Mouse (Mus musculus) spleen, adult 2 months (tissue): ENCODE results near the gene Ccdc85b. TPM values are rescaled to one million over a fixed set of nuclear protein-coding genes. Genes with fewer than 3 reads are reported as not detected.
"Not testable (repeated sequence)": the region's sequence is repeated elsewhere in the genome, so short reads cannot be mapped to it uniquely, and the experiment has no call there.

Experiments
- DNase-seq, 2 experiments: peaks; one replicate each; pipeline versions ENCODE4 v3.0.0 to v3.0.0-alpha.2; 2012 to 2021; ENCODE audit warnings: low spot score in 2 of 2, low read depth in 1 of 2
- H3K27ac ChIP-seq: fragments of 200-500 bp; 2 replicates; pipeline ENCODE4 v1.5.1; 2012; ENCODE audit warnings: low read length, inconsistent platforms; ENCODE audit not compliant: insufficient read depth
- H3K27me3 ChIP-seq: fragments of 200-500 bp; 2 replicates; pipeline ENCODE4 v1.6.1; 2012; ENCODE audit warnings: mild to moderate bottlenecking, moderate library complexity, low read length, inconsistent platforms; ENCODE audit not compliant: control insufficient read depth, insufficient read depth
- H3K36me3 ChIP-seq: fragments of 200-500 bp; 2 replicates; pipeline ENCODE4 v1.6.1; 2012; ENCODE audit warnings: mild to moderate bottlenecking, low read length, inconsistent platforms; ENCODE audit not compliant: control insufficient read depth, insufficient read depth
- H3K4me1 ChIP-seq: fragments of 200-500 bp; 2 replicates; pipeline ENCODE4 v1.6.1; 2011; ENCODE audit warnings: inconsistent platforms; ENCODE audit not compliant: control insufficient read depth, insufficient read depth, insufficient read length
- H3K4me3 ChIP-seq: fragments of 200-500 bp; 2 replicates; pipeline ENCODE4 v1.5.1; 2011; ENCODE audit warnings: mild to moderate bottlenecking, inconsistent platforms; ENCODE audit not compliant: insufficient read depth, insufficient read length; ENCODE audit errors: extremely low read depth
- CTCF ChIP-seq: fragments of 200-500 bp; IDR thresholded peaks from 2 replicates; pipeline ENCODE4 v1.5.1; 2011; ENCODE audit warnings: mild to moderate bottlenecking, inconsistent platforms; ENCODE audit not compliant: insufficient read depth, insufficient read length, insufficient replicate concordance; ENCODE audit errors: extremely low read depth
- POLR2A ChIP-seq: fragments of 200-500 bp; IDR thresholded peaks from 2 replicates; pipeline ENCODE4 v1.6.1; 2011; ENCODE audit warnings: low read depth, low read length, inconsistent platforms
- WGBS: fragments of 180-500 bp; shearing (Covaris S2); methylation state at CpG from one replicate; pipeline ENCODE4 v1.1.7; 2018; 5-methylcytosine and 5-hydroxymethylcytosine counted together
- polyA plus RNA-seq: library from polyadenylated mRNA; depleted of rRNA; stranded (reverse); fragments of >200 nt; gene quantifications from 2 replicates; pipeline ENCODE4 v1.2.3, GENCODE M21; 2012; rRNA removed

Ccdc85b gene
- polyA plus RNA-seq, 1 experiment: 5.3 TPM

GRCm38 (mm10) chr19:5410641-5411040 lies 47.1 kb downstream of the Ccdc85b start:
- DNase-seq: no peak
- H3K4me3 ChIP-seq: no peak overlapping the region
- H3K27me3 ChIP-seq: no peaks in the 10 kb centered on the region
- H3K27ac ChIP-seq: no peak overlapping the region
- H3K4me1 ChIP-seq: peaks cover 12% of the 10 kb centered on the region
- WGBS: 96% methylated on average over 5 of the region's 5 CpGs
- H3K36me3 ChIP-seq: no peaks in the 10 kb centered on the region; the same call in 1 of the 2 replicates
- TF ChIP-seq CTCF (no peak), POLR2A (no peak)

GRCm38 (mm10) chr19:5409068-5409467 lies 48.6 kb downstream of the Ccdc85b start:
- Histone ChIP-seq H3K27ac (peak overlapping the region; percentile 97), H3K36me3 (no peaks in the 10 kb centered on the region; the same call in 1 of the 2 replicates), H3K4me3 (no peak overlapping the region), H3K4me1 (peaks cover 12% of the 10 kb centered on the region), H3K27me3 (no peaks in the 10 kb centered on the region)
- no peak for DNase-seq
- 75% methylated on average over 5 of the region's 5 CpGs for WGBS
- no peak for TF ChIP-seq POLR2A
- TF ChIP-seq CTCF: no peak

- WGBS: 54% methylated on average over 13 of the region's 13 CpGs
- no peak for DNase-seq
- Histone ChIP-seq H3K4me1 (peaks cover 12% of the 10 kb centered on the region), H3K36me3 (no peaks in the 10 kb centered on the region; the same call in 1 of the 2 replicates), H3K27me3 (no peaks in the 10 kb centered on the region), H3K27ac (peak overlapping the region; percentile 97), H3K4me3 (no peak overlapping the region)
- TF ChIP-seq CTCF: no peak
- no peak for TF ChIP-seq POLR2A
Observed at GRCm38 (mm10) chr19:5408057-5409001, 49.4 kb downstream of the Ccdc85b start.

GRCm38 (mm10) chr19:5407133-5407532 lies 50.6 kb downstream of the Ccdc85b start:
- 15% methylated on average over 7 of the region's 7 CpGs for WGBS
- Histone ChIP-seq H3K27me3 (no peaks in the 10 kb centered on the region), H3K4me3 (peak overlapping the region; percentile 63), H3K27ac (peak overlapping the region; percentile 97), H3K4me1 (peaks cover 12% of the 10 kb centered on the region), H3K36me3 (no peaks in the 10 kb centered on the region; the same call in 1 of the 2 replicates)
- peak; percentile 59 to 77 for DNase-seq
- TF ChIP-seq POLR2A: no peak
- peak; percentile 55; the same call in 1 of the 2 replicates for TF ChIP-seq CTCF

- H3K4me3 ChIP-seq: peak overlapping the region; percentile 63
- peak; percentile 33 to 65 for DNase-seq
- H3K27ac ChIP-seq: peak overlapping the region; percentile 97
- WGBS: 4% methylated on average over 24 of the region's 25 CpGs
- peaks cover 12% of the 10 kb centered on the region for H3K4me1 ChIP-seq
- not testable (repeated sequence) for H3K36me3 ChIP-seq, H3K27me3 ChIP-seq
Observed at GRCm38 (mm10) chr19:5406531-5407126, 51.1 kb downstream of the Ccdc85b start.

- H3K27ac ChIP-seq: peak overlapping the region; percentile 87
- peaks cover 12% of the 10 kb centered on the region for H3K4me1 ChIP-seq
- H3K27me3 ChIP-seq: no peaks in the 10 kb centered on the region
- H3K36me3 ChIP-seq: no peaks in the 10 kb centered on the region; the same call in 1 of the 2 replicates
- peak in 1 of 2 experiments; percentile 53 for DNase-seq
- WGBS: 14% methylated on average over 7 of the region's 7 CpGs
- H3K4me3 ChIP-seq: peak overlapping the region; percentile 47
- no peak for TF ChIP-seq CTCF
- no peak for TF ChIP-seq POLR2A
Observed at GRCm38 (mm10) chr19:5405924-5406323, 51.8 kb downstream of the Ccdc85b start.

Other genes starting within 250 kb of the Ccdc85b start
- 35.0 and 44.5 TPM in 2 replicates for gene Pacs1, start 184.8 kb downstream of the Ccdc85b start, polyA plus RNA-seq
- 117 and 144 TPM in 2 replicates for gene Sf3b2, start 162.4 kb downstream of the Ccdc85b start, polyA plus RNA-seq
- gene Gal3st3, start 159.6 kb downstream of the Ccdc85b start, polyA plus RNA-seq: 0.37 and 0.69 TPM in 2 replicates
- not detected in 2 replicates for gene Catsper1, start 122.2 kb downstream of the Ccdc85b start, polyA plus RNA-seq
- 0.32 and 0.82 TPM in 2 replicates for gene Cst6, start 108.3 kb downstream of the Ccdc85b start, polyA plus RNA-seq
- 17.4 and 20.0 TPM in 2 replicates for gene Eif1ad, start 91.2 kb downstream of the Ccdc85b start, polyA plus RNA-seq
- 72.0 and 79.8 TPM in 2 replicates for gene Banf1, start 90.7 kb downstream of the Ccdc85b start, polyA plus RNA-seq
- 19.2 and 27.3 TPM in 2 replicates for gene Sart1, start 69.2 kb downstream of the Ccdc85b start, polyA plus RNA-seq
- 1.9 and 2.3 TPM in 2 replicates for gene Tsga10ip, start 55.4 kb downstream of the Ccdc85b start, polyA plus RNA-seq
- 59.6 and 75.8 TPM in 2 replicates for gene Drap1, start 32.9 kb downstream of the Ccdc85b start, polyA plus RNA-seq
- gene AI837181, start 32.8 kb downstream of the Ccdc85b start, polyA plus RNA-seq: 76.4 and 95.8 TPM in 2 replicates
- gene Fosl1, start 10.3 kb downstream of the Ccdc85b start, polyA plus RNA-seq: 0.04 and 0.40 TPM in 2 replicates
- gene Fibp, start 2.7 kb upstream of the Ccdc85b start, polyA plus RNA-seq: 80.4 and 131 TPM in 2 replicates
- gene Ctsw, start 10.6 kb upstream of the Ccdc85b start, polyA plus RNA-seq: 27.6 and 34.3 TPM in 2 replicates
- gene Efemp2, start 16.1 kb upstream of the Ccdc85b start, polyA plus RNA-seq: 21.7 and 29.4 TPM in 2 replicates
- 41.5 and 53.9 TPM in 2 replicates for gene Mus81, start 30.5 kb upstream of the Ccdc85b start, polyA plus RNA-seq
- gene Cfl1, start 32.6 kb upstream of the Ccdc85b start, polyA plus RNA-seq: 427 and 734 TPM in 2 replicates
- gene 1700020D05Rik, start 45.9 kb upstream of the Ccdc85b start, polyA plus RNA-seq: 0.77 and 1.5 TPM in 2 replicates
- gene Snx32, start 52.6 kb upstream of the Ccdc85b start, polyA plus RNA-seq: 10.8 and 12.2 TPM in 2 replicates
- 0.05 TPM in 2 replicates for gene Ovol1, start 102.8 kb upstream of the Ccdc85b start, polyA plus RNA-seq
- gene Ap5b1, start 110.1 kb upstream of the Ccdc85b start, polyA plus RNA-seq: 18.6 and 25.0 TPM in 2 replicates
- gene Rnaseh2c, start 144.0 kb upstream of the Ccdc85b start, polyA plus RNA-seq: 47.8 and 74.6 TPM in 2 replicates
- gene Kat5, start 152.3 kb upstream of the Ccdc85b start, polyA plus RNA-seq: 37.3 and 46.1 TPM in 2 replicates
- 87.1 and 110 TPM in 2 replicates for gene Rela, start 179.6 kb upstream of the Ccdc85b start, polyA plus RNA-seq
- gene Sipa1, start 205.8 kb upstream of the Ccdc85b start, polyA plus RNA-seq: 417 and 497 TPM in 2 replicates
- 73.4 and 88.7 TPM in 2 replicates for gene Map3k11, start 230.8 kb upstream of the Ccdc85b start, polyA plus RNA-seq
- gene Pcnx3, start 231.0 kb upstream of the Ccdc85b start, polyA plus RNA-seq: 195 and 236 TPM in 2 replicates
- 0.19 and 0.39 TPM in 2 replicates for gene Kcnk7, start 246.5 kb upstream of the Ccdc85b start, polyA plus RNA-seq